Mouse (Mus musculus): ENCODE measurements around the gene Stk32b.

The Stk32b gene

DNA sequence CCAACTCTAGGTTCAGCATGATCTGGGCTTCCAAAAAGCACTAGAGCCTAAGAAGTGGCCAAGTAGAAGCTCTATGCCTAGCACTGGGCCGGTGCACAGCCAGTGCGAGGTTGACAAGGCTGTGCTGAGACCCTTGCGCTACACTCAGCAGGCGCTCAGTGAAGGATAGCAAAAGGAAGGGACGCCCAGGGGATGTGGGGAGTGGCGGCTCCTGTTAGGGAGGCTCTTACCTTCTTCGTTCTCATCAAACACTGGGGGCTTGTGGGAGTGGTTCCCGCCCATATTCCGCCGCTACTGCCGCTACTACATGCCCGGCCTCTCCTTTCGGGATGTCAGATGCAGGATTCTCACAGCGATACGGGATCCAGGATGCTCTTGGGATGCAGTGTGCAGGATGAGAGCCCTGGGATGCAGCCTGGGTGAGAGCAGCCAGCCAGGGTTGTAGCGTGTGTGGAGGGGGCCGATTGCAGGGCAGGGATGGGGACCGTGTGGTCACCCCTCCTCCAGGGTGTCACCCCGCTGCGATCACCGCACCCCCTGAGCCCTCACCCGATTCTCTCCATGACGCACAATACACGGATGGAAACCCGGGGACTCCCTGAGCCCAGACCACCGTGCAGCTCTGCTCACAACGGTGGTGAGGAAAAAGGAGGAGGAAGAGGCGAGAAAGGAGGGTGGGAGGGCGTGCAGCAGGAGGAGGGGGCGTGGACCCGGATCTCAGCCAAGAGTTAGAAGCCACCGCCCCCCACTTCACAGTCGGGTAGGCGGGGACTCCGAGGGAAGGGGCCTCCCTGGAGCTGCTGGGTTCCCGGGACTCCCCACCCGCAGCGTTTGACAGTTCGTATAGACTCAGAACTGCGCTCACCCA is at the start of gene Stk32b:
Stk32b (minus strand) TSS at position 667 of the 868 bp plus-strand sequence.
- in situ Hi-C loops (cut with MboI, MseI): loop anchor here (10.0 kb wide), 2 partner anchors 422 to 532 kb away; no protein-coding TSS in a partner anchor

GRCm38 (mm10) chr5:37765851-37766250 is 48.9 kb upstream of the Stk32b start:
- in situ Hi-C loops (cut with MboI, MseI): no loop called here

GRCm38 (mm10) chr5:37762046-37762445 is 45.1 kb upstream of the Stk32b start:
- in situ Hi-C loops (cut with MboI, MseI): no loop called here

DNA sequence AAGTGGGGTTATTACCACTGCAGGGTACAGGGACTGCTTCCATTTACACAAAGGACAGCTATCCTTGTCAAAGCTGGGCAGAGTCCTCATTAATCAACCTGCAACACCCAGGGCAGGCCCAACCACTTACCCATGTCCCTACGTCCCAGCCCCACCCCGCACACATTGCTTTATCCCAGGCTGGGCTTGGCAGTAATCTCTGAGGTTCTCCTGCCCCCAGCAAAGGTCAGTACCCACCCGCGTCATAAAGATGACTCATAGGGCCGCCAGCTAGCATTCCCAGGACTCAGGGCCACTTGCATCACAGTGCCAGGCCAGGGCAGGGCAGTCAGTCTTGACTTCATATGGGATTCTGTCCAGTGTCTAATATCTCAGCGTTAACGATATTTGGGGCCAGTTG is 36.4 kb upstream of the Stk32b start:
- in situ Hi-C loops (cut with MboI, MseI): no loop called here

DNA sequence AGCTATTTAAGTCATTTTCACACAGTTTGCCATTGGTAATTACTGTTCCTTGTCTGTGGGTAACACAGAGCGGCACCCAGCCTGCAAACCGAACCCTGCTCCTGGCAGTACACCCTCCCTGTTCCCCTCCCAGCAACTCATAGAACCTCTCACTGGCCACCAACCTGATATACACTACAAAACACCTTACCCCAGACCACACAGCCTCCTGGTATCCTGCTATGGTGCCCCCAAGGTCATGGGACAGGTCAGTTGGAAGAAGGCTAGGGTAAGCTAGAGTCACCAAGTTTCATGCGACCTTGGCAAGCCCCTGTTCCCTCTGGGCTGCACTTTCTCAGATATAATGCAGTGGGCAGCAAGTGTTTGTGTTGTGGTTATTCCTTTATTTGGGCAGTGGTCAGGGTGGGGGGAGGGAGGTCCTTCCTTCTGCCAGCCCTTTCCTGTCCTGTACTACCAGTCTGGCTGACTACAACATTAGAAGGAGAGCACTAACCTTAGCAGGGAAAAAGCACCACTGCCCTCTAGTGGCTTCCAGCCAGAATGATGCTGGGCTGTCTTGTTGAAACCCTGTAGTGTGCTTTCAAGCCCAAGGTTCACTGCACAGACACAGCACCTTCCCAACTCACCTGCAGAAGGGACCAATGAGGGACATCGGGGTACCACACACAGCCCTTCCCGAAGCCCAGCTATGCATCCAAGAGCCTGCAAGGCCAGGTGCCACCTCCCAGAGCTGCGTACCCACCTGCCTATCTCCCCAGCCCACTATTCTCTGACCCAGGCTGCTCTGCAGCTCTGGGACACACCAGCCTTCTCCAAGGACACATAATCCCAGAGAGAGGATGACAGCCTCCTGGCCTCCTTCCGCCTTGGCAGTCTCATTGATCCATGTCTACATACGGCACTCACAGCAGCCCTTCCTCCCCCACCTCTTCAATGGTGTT is 35.3 kb upstream of the Stk32b start:
- in situ Hi-C loops (cut with MboI, MseI): no loop called here

- in situ Hi-C loops (cut with MboI, MseI): loop anchor here (10.0 kb wide), 1 partner anchor 449 kb away; no protein-coding TSS in a partner anchor
These were observed 27.1 kb upstream of the Stk32b start for GRCm38 (mm10) chr5:37743889-37744707.

- in situ Hi-C loops (cut with MboI, MseI): no loop called here
These were observed 19.2 kb upstream of the Stk32b start for GRCm38 (mm10) chr5:37736213-37736612.

- in situ Hi-C loops (cut with MboI, MseI): no loop called here
These were observed 18.3 kb upstream of the Stk32b start, which contains the start of gene Cytl1 for GRCm38 (mm10) chr5:37735224-37735623. Cytl1 (plus strand) TSS chr5:37735519.

DNA sequence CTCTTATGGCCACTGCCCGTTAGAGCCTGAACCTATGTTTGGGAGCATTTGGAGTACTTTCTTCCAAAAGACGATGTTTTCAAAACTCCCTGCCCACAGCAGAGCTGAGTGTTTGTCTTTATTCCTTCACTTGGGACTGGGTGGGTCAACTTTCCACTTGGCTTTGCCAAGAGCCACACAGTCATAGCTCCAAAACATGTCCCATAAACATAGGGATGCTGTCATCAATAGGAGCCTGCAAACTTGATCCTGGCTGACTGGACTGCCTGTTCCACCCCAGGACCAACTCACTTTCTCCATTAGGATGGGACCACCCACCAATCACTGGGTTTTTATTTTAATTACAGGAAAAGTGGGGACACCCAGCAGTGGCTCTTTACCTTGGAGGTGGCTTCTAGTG is 13.8 kb upstream of the Stk32b start:
- in situ Hi-C loops (cut with MboI, MseI): no loop called here

DNA sequence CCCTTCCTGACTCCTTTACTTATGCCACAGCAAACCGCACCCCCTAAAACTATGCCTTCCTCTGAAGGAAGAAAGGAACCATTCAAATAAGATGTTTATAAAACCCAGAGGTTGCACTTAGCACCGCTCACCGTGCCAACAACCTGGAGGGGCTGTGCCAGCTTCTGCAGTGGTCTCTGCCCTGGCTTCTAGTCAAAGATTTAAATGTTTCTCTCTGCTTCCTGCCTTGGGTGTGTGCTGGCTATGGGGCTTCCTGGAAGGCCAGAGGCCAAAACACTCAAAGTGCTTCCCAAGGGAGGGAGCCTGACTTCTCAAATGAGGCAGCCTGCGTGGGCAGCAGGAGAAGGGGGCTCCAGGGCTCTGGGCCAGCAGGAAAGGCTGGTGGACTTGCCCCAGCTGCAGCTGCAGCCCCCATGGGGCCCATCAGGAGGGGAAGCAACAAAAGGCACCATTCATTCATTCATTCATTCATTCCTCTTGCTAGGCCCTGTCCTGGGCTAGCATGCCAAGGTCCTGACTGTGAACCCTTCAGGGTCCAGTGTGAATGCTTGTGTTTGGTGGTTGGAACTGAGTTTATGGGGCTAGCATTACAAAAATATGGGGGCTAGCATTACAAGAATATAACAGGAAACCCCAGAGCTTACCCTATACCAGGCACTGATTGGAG is 8.4 kb upstream of the Stk32b start:
- in situ Hi-C loops (cut with MboI, MseI): no loop called here

DNA sequence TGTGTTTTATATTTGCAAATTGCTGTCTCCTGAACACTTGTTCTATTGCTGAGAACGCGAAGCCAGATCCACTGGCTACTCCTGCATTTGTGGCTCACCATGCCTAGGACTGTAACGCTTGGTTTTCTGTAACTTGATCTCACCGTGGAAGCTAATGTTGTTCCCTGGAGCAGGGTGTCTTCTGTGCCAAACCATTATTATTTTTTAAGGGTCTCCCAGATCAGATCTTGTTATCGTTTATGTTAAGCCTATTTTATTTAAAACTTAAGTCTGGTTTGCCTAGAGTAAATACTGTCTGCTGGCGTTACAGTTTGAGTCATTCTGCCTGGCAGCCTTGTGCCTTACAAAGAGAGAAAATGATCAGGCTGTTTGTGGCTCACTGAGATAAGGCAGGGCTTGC is 3.7 kb upstream of the Stk32b start:
- in situ Hi-C loops (cut with MboI, MseI): no loop called here

- in situ Hi-C loops (cut with MboI, MseI): loop anchor here (10.0 kb wide), 2 partner anchors 423 to 533 kb away; no protein-coding TSS in a partner anchor
These were observed 503 bp upstream of the Stk32b start for GRCm38 (mm10) chr5:37717384-37717963.

GRCm38 (mm10) chr5:37709257-37709904 is 7.6 kb downstream of the Stk32b start:
- in situ Hi-C loops (cut with MboI, MseI): no loop called here

- in situ Hi-C loops (cut with MboI, MseI): no loop called here
These were observed 8.8 kb downstream of the Stk32b start for GRCm38 (mm10) chr5:37708124-37708523.

- in situ Hi-C loops (cut with MboI, MseI): loop anchor here (5.0 kb wide), 1 partner anchor 92 kb away; no protein-coding TSS in a partner anchor
These were observed 12.0 kb downstream of the Stk32b start for GRCm38 (mm10) chr5:37704962-37705361.

DNA sequence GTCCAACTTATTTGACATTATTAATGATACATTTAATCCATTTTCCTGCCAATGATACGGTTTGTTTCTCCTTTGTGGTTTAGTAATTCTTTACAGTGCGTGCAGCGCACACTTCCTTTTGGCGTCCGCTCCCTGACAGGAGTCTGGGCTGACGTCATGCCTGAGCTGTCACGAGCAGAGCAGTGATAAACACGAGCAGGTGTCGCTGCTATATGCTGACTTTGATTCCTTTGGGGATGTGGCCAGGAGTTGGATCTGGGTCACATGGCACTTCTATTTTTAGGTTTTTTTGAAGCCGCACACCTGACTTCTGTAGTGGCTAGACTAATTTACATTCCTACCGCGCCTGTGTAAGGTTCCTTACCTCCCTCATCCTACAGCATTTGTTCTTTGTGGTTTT is 17.2 kb downstream of the Stk32b start:
- in situ Hi-C loops (cut with MboI, MseI): loop anchor here (5.0 kb wide), 1 partner anchor 98 kb away; no protein-coding TSS in a partner anchor

GRCm38 (mm10) chr5:37697286-37697685 is 19.7 kb downstream of the Stk32b start:
- in situ Hi-C loops (cut with MboI, MseI): no loop called here

GRCm38 (mm10) chr5:37695773-37696172 is 21.2 kb downstream of the Stk32b start:
- in situ Hi-C loops (cut with MboI, MseI): no loop called here

GRCm38 (mm10) chr5:37692759-37693158 is 24.2 kb downstream of the Stk32b start:
- in situ Hi-C loops (cut with MboI, MseI): no loop called here

GRCm38 (mm10) chr5:37670781-37671180 is 46.2 kb downstream of the Stk32b start:
- in situ Hi-C loops (cut with MboI, MseI): no loop called here
